Mouse (Mus musculus): Measurements from ENCODE around the gene 3110001I22Rik. TPM values are rescaled to one million over a fixed set of nuclear protein-coding genes. Genes with fewer than 3 reads are reported as not detected.
"Not testable (repeated sequence)": the region's sequence is repeated elsewhere in the genome, so short reads cannot be mapped to it uniquely, and the experiment has no call there.

The 3110001I22Rik gene
- total RNA-seq, 1 experiment: 10.9 TPM

DNA sequence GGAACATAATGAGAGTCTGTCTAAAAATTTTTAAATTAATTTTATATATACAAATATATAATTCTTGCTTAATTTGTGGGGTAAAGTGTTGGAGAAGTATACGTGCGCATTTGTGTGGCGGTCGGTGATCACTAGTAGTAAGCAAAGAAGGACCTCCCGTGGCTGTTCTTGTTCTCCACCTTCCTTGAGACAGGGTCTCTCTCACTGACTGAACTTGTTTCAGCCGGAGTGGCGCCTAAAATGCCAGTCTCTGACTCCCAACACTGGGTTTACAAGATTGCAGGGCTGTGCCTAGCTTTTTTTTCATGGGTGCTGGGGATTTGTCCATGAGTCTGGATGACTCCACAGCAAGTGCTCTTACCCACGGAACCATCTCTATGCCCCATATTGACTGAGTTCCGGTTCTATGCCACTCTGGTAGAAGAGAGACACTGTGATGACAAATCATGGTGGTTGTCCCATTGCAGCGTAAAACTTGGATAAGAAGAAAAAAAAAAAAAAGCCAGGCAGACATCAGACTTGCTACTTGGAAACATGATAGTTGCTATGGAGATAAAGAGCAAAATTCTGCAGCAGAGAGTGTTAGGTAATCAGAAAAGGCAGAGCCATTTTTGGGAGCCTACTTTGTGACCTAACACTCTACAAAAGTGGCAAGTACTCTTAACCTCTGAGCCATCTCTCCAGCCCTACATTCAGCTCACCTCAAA is 3.2 kb upstream of the 3110001I22Rik start:
- Histone ChIP-seq H3K9me3 (ENCODE audit: control insufficient read depth, insufficient read depth, low read depth, low read length) (no peaks in the 10 kb centered on the region), H3K4me3 (ENCODE audit: insufficient read depth in 1 of 2, low read depth in 1 of 2, low read length in 2 of 2, poor library complexity in 1 of 2, severe bottlenecking in 1 of 2) (peak overlapping the region; percentile 75 to 81; a peak in 2 of 4 replicates), H3K36me3 (ENCODE audit: control insufficient read depth, insufficient read depth, low read length, poor library complexity, severe bottlenecking) (peaks cover 1% of the 10 kb centered on the region; the same call in 1 of the 2 replicates), H3K4me1 (ENCODE audit: control insufficient read depth in 2 of 2, insufficient read depth in 2 of 2, low read length in 2 of 2, poor library complexity in 1 of 2) (peaks cover 0 to 6% of the 10 kb centered on the region in 2 experiments; a peak in 1 of 4 replicates), H3K9ac (ENCODE audit: insufficient read depth, low read depth, low read length, poor library complexity, severe bottlenecking) (no peak overlapping the region; the same call in 1 of the 2 replicates), H3K27ac (ENCODE audit: insufficient read depth, low read depth, low read length, poor library complexity, severe bottlenecking) (no peak overlapping the region)
- in situ Hi-C loops (cut with MboI; ENCODE audit: low sequenced_read_pairs in 2 of 2, unreplicated experiment in 2 of 2): no loop called here
- TF ChIP-seq ZNF384 (IDR thresholded peaks at IDR 0.05; ENCODE audit: low read depth, low read length): no peak
- no peak for TF ChIP-seq HCFC1 (IDR thresholded peaks at IDR 0.05; ENCODE audit: borderline replicate concordance, insufficient read depth, low read length)
- TF ChIP-seq CHD2 (IDR thresholded peaks at IDR 0.05; ENCODE audit: low read depth, low read length): no peak
- TF ChIP-seq MAFK (IDR thresholded peaks at IDR 0.05; ENCODE audit: insufficient read depth, low read depth, low read length): no peak
- no peak for TF ChIP-seq ZC3H11A (IDR thresholded peaks at IDR 0.05; ENCODE audit: borderline replicate concordance, low read depth, low read length)
- DNase-seq (ENCODE audit: low read depth, low spot score): no peak

DNA sequence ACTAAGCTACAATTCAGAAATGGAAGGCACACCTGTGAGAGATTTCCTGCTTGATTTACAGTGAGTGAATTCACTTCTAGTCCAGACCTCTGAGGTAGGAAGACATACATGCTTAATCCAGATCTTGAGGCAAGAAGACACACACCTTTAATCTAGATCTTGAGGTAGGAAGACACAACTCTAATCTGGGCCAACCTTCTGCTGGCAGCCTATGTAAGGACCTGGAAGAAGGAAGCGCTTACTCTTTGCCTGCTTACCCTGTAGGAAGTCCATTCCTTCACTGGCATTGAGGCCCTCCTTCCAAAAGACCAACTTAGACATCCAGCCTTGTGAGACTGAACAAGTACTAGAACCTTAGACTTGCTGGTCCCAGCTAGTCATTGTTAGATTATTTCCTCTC is 2.4 kb upstream of the 3110001I22Rik start:
- Histone ChIP-seq H3K4me3 (ENCODE audit: insufficient read depth in 1 of 2, low read depth in 1 of 2, low read length in 2 of 2, poor library complexity in 1 of 2, severe bottlenecking in 1 of 2) (no peak overlapping the region), H3K9ac (ENCODE audit: insufficient read depth, low read depth, low read length, poor library complexity, severe bottlenecking) (no peak overlapping the region), H3K4me1 (ENCODE audit: control insufficient read depth in 2 of 2, insufficient read depth in 2 of 2, low read length in 2 of 2, poor library complexity in 1 of 2) (peaks cover 0 to 6% of the 10 kb centered on the region in 2 experiments; a peak in 1 of 4 replicates), H3K9me3 (ENCODE audit: control insufficient read depth, insufficient read depth, low read depth, low read length) (no peaks in the 10 kb centered on the region), H3K27ac (ENCODE audit: insufficient read depth, low read depth, low read length, poor library complexity, severe bottlenecking) (no peak overlapping the region), H3K36me3 (ENCODE audit: control insufficient read depth, insufficient read depth, low read length, poor library complexity, severe bottlenecking) (peaks cover 1% of the 10 kb centered on the region; the same call in 1 of the 2 replicates)
- DNase-seq (ENCODE audit: low read depth, low spot score): no peak
- in situ Hi-C loops (cut with MboI; ENCODE audit: low sequenced_read_pairs in 2 of 2, unreplicated experiment in 2 of 2): no loop called here
- TF ChIP-seq CHD2 (IDR thresholded peaks at IDR 0.05; ENCODE audit: low read depth, low read length) (no peak), ZC3H11A (IDR thresholded peaks at IDR 0.05; ENCODE audit: borderline replicate concordance, low read depth, low read length) (no peak), ZNF384 (IDR thresholded peaks at IDR 0.05; ENCODE audit: low read depth, low read length) (no peak), MAFK (IDR thresholded peaks at IDR 0.05; ENCODE audit: insufficient read depth, low read depth, low read length) (no peak), HCFC1 (IDR thresholded peaks at IDR 0.05; ENCODE audit: borderline replicate concordance, insufficient read depth, low read length) (no peak)

DNA sequence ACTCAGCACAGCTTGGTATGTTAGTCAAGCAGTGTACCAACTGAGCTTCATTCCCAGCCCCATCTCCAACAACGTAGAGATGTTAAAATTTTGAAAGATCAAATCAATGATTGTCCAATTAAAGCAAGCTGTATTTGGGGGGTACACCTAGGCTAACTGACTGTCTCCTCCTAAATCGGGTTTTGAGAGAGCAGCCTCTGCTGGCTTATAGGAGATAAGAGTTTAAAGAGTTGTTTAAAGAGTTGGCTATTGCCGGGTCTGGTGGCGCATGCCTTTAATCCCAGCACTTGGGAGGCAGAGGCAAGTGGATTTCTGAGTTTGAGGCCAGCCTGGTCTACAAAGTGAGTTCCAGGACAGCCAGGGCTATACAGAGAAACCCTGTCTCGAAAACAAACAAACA is 833 bp upstream of the 3110001I22Rik start:
- peak overlapping the region in 1 of 2 experiments; percentile 91; a peak in 1 of 4 replicates for H3K4me3 ChIP-seq (ENCODE audit: insufficient read depth in 1 of 2, low read depth in 1 of 2, low read length in 2 of 2, poor library complexity in 1 of 2, severe bottlenecking in 1 of 2)
- in situ Hi-C loops (cut with MboI; ENCODE audit: low sequenced_read_pairs in 2 of 2, unreplicated experiment in 2 of 2); DNase-seq (ENCODE audit: low read depth, low spot score); H3K27ac ChIP-seq (ENCODE audit: insufficient read depth, low read depth, low read length, poor library complexity, severe bottlenecking); H3K9me3 ChIP-seq (ENCODE audit: control insufficient read depth, insufficient read depth, low read depth, low read length); H3K9ac ChIP-seq (ENCODE audit: insufficient read depth, low read depth, low read length, poor library complexity, severe bottlenecking); H3K4me1 ChIP-seq (ENCODE audit: control insufficient read depth in 2 of 2, insufficient read depth in 2 of 2, low read length in 2 of 2, poor library complexity in 1 of 2); H3K36me3 ChIP-seq (ENCODE audit: control insufficient read depth, insufficient read depth, low read length, poor library complexity, severe bottlenecking): not testable (repeated sequence)

DNA sequence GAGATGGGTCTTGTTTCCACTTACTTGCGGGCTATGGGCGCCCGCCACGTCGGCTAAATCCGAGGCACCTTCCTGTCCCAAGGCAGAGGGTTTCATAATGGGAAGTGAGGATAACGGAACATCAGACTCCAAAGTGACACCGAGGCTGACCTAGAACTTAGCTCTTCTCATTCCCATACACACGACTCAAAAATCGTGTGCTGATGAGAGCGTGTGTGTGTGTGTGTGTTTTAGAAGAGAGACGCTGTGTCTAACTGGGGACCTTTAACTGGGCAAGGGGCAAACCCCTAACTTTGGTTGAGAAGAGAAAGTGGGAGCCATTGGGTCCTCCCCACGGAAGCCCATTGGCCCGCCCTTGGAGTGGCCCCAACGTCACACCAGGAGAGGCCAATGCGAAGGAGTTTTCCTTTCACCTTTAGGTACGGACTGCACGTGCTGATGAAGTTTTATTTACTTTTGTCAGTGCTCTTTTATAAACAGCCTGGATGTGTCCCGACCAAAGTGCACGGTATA is 713 bp downstream of the 3110001I22Rik start:
- DNase-seq (ENCODE audit: low read depth, low spot score): peak; percentile 28
- H3K9ac ChIP-seq (ENCODE audit: insufficient read depth, low read depth, low read length, poor library complexity, severe bottlenecking): peak overlapping the region; percentile 92
- H3K36me3 ChIP-seq (ENCODE audit: control insufficient read depth, insufficient read depth, low read length, poor library complexity, severe bottlenecking): peaks cover 3% of the 10 kb centered on the region; the same call in 1 of the 2 replicates
- H3K4me1 ChIP-seq (ENCODE audit: control insufficient read depth in 2 of 2, insufficient read depth in 2 of 2, low read length in 2 of 2, poor library complexity in 1 of 2): peaks cover 0 to 3% of the 10 kb centered on the region in 2 experiments; a peak in 1 of 4 replicates
- H3K4me3 ChIP-seq (ENCODE audit: insufficient read depth in 1 of 2, low read depth in 1 of 2, low read length in 2 of 2, poor library complexity in 1 of 2, severe bottlenecking in 1 of 2): peak overlapping the region; percentile 80 to 91
- TF ChIP-seq MAFK (IDR thresholded peaks at IDR 0.05; ENCODE audit: insufficient read depth, low read depth, low read length): no peak
- TF ChIP-seq CHD2 (IDR thresholded peaks at IDR 0.05; ENCODE audit: low read depth, low read length): no peak
- TF ChIP-seq HCFC1 (IDR thresholded peaks at IDR 0.05; ENCODE audit: borderline replicate concordance, insufficient read depth, low read length): no peak
- TF ChIP-seq ZNF384 (IDR thresholded peaks at IDR 0.05; ENCODE audit: low read depth, low read length): no peak
- no peak for TF ChIP-seq ZC3H11A (IDR thresholded peaks at IDR 0.05; ENCODE audit: borderline replicate concordance, low read depth, low read length)
- peak overlapping the region; percentile 34 for H3K27ac ChIP-seq (ENCODE audit: insufficient read depth, low read depth, low read length, poor library complexity, severe bottlenecking)
- no peaks in the 10 kb centered on the region for H3K9me3 ChIP-seq (ENCODE audit: control insufficient read depth, insufficient read depth, low read depth, low read length)
- in situ Hi-C loops (cut with MboI; ENCODE audit: low sequenced_read_pairs in 2 of 2, unreplicated experiment in 2 of 2): no loop called here
